Mouse (Mus musculus): ENCODE data around the gene Smagp. TPM values are rescaled to one million over a fixed set of nuclear protein-coding genes. Genes with fewer than 3 reads are reported as not detected.
"Not testable (repeated sequence)": the region's sequence is repeated elsewhere in the genome, so short reads cannot be mapped to it uniquely, and the experiment has no call there.

The Smagp gene
- total RNA-seq, 2 experiments from 2014 or later = 1.6 to 2.9 TPM

DNA sequence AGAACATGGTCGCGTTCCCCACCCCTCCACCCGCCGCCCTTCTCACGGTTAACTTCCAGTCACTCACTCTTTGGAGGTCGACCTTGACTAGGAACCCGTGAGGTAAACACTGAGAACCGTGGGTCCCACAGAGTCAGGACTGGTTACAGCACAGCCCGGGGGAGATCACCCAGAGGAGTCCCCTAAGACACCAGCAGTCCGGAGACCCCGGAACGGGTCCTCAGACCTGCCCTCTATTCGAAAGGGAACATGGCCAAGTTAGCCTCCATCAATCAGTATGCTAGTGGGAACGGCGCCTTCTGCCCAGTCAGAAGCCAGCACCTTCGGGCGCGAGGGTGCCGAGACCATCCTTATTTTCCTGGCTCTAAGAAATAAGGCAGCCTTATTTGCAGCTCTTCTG, 20.5 kb downstream of the Smagp start:
- no peak for TF ChIP-seq CTCF (IDR thresholded peaks at IDR 0.05)
- intact Hi-C loops (cut with DNase I) = loop anchor here (5.0 to 10.0 kb wide), 2 partner anchors 121 to 314 kb away; partner anchors contain the start of genes Csrnp2 and Mettl7a1
- no peak for DNase-seq (ENCODE audit: extremely low spot score in 1 of 2, low spot score in 2 of 2)
- peak overlapping the region; percentile 72 for H3K4me3 ChIP-seq
- peak overlapping the region; percentile 99 for H3K27ac ChIP-seq

DNA sequence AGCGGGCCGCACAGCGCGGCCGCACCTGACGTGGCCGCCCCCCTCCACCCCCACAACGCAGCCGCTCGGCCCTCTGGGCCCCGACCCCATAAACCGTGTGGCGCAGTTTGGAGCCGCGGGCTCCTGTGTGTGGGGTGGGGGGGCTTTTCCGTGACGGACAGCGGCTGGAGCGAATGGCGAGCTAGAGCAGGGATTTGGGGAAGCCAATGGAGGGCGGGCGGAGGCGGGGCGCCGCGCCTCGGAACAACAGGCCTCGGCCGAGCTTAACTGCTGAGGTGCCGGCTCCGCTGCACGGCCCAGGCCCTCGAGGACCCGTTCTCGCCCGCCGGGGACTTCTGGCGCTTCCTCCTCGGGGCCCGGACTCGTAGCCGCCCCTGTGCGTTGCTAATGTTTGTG, 20.9 kb downstream of the Smagp start:
- intact Hi-C loops (cut with DNase I) = loop anchor here (5.0 to 10.0 kb wide), 2 partner anchors 121 to 314 kb away; partner anchors contain the start of genes Csrnp2 and Mettl7a1
- peak overlapping the region; percentile 72 for H3K4me3 ChIP-seq
- peak; percentile 85 to 86 for DNase-seq (ENCODE audit: extremely low spot score in 1 of 2, low spot score in 2 of 2)
- TF ChIP-seq CTCF (IDR thresholded peaks at IDR 0.05) = no peak
- peak overlapping the region; percentile 99 for H3K27ac ChIP-seq

GRCm38 (mm10) chr15:100614996-100615824, 21.5 kb downstream of the Smagp start, which contains the start of gene Dazap2:
Dazap2 (plus strand) TSS chr15:100615349.
- peak within 1 kb of the TSS; percentile 99 for H3K27ac ChIP-seq
- intact Hi-C loops (cut with DNase I) = loop anchor here (5.0 to 10.0 kb wide), 4 partner anchors 63 to 313 kb away; partner anchors contain the start of genes Csrnp2, Mettl7a1 and Tfcp2
- peak; percentile 7; the same call in 1 of the 2 replicates for TF ChIP-seq CTCF (IDR thresholded peaks at IDR 0.05)
- DNase-seq (ENCODE audit: extremely low spot score in 1 of 2, low spot score in 2 of 2) = peak; percentile 97 to 98
- H3K4me3 ChIP-seq = peak within 1 kb of the TSS; percentile 72

- H3K27ac ChIP-seq = peak overlapping the region; percentile 92
- DNase-seq (ENCODE audit: extremely low spot score in 1 of 2, low spot score in 2 of 2) = peak in 1 of 2 experiments; percentile 26
Observed at GRCm38 (mm10) chr15:100614218-100614995, 22.3 kb downstream of the Smagp start.

DNA sequence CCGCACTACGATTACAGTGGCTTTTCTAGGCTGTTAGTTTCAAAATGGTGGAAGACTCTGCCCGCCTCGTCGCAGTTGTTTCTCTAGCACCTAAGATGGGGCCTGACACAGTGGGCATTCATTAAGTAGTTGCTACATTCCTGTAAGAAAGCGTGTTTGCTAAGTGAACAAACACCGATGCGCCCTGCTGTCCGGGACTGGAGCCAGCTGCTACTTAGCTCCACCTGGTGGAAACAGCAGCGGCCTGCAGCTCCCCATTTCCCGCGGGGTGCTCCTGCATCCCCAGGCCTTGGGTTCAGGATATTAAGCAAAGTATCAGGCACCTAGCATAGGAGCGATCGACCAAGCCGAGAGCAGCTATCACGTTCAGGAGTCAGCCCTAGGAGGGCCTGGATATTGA, 23.2 kb downstream of the Smagp start:
- intact Hi-C loops (cut with DNase I) = loop anchor here (2.0 to 10.0 kb wide), 4 partner anchors 61 to 119 kb away; partner anchors contain the start of genes Csrnp2 and Tfcp2

More at GRCm38 (mm10) chr15:100614218-100614995, 22.3 kb downstream of the Smagp start:
- peak overlapping the region; percentile 72 for H3K4me3 ChIP-seq
- no peak for TF ChIP-seq CTCF (IDR thresholded peaks at IDR 0.05)
- intact Hi-C loops (cut with DNase I) = loop anchor here (5.0 to 10.0 kb wide), 3 partner anchors 62 to 120 kb away; partner anchors contain the start of genes Csrnp2 and Tfcp2

DNA sequence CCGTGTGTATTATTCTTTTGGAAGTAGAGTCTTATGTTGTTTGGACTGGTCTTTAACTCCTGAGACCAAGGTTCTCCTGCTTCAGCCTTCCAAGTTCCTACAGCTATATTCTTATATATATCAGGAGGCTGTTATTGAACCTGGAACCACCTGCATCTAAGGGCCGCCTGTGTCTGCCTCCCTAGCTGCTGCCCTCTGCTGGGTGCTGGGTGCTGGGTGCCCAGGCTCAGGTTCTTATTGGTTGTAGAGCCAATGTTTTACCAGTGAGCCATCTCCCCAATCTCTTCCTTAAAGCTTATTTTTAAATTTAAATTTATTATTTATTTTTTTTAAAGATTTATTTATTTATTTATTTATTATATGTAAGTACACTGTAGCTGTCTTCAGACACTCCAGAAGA, 24.3 kb downstream of the Smagp start:
- DNase-seq (ENCODE audit: extremely low spot score in 1 of 2, low spot score in 2 of 2) = no peak
- TF ChIP-seq CTCF (IDR thresholded peaks at IDR 0.05) = peak; percentile 53
- H3K27ac ChIP-seq = no peak overlapping the region
- intact Hi-C loops (cut with DNase I) = loop anchor here (2.0 to 10.0 kb wide), 4 partner anchors 60 to 118 kb away; partner anchors contain the start of genes Csrnp2 and Tfcp2
- H3K4me3 ChIP-seq = no peak overlapping the region

More for the DNA sequence above, 23.2 kb downstream of the Smagp start:
- Histone ChIP-seq H3K27ac (peak overlapping the region; percentile 92; the same call in 1 of the 2 replicates), H3K4me3 (peak overlapping the region; percentile 72)
- DNase-seq (ENCODE audit: extremely low spot score in 1 of 2, low spot score in 2 of 2) = peak; percentile 65 to 81
- TF ChIP-seq CTCF (IDR thresholded peaks at IDR 0.05) = peak; percentile 95

- no peak overlapping the region for H3K4me3 ChIP-seq
- TF ChIP-seq CTCF (IDR thresholded peaks at IDR 0.05) = no peak
- H3K27ac ChIP-seq = no peak overlapping the region
- intact Hi-C loops (cut with DNase I) = loop anchor here (2.0 to 10.0 kb wide), 4 partner anchors 60 to 117 kb away; partner anchors contain the start of genes Csrnp2 and Tfcp2
- no peak for DNase-seq (ENCODE audit: extremely low spot score in 1 of 2, low spot score in 2 of 2)
Observed at GRCm38 (mm10) chr15:100611951-100612350, 24.8 kb downstream of the Smagp start.

- TF ChIP-seq CTCF (IDR thresholded peaks at IDR 0.05) = peak; percentile 31
- H3K27ac ChIP-seq; DNase-seq (ENCODE audit: extremely low spot score in 1 of 2, low spot score in 2 of 2); H3K4me3 ChIP-seq; intact Hi-C loops (cut with DNase I): not testable (repeated sequence)
Observed at GRCm38 (mm10) chr15:100606677-100607076, 30.1 kb downstream of the Smagp start.

- Histone ChIP-seq H3K4me3 (no peak overlapping the region), H3K27ac (no peak overlapping the region)
- no peak for DNase-seq (ENCODE audit: extremely low spot score in 1 of 2, low spot score in 2 of 2)
- TF ChIP-seq CTCF (IDR thresholded peaks at IDR 0.05) = no peak
- intact Hi-C loops (cut with DNase I) = no loop called here
Observed at GRCm38 (mm10) chr15:100601669-100602068, 35.1 kb downstream of the Smagp start.

GRCm38 (mm10) chr15:100600696-100601272, 36.0 kb downstream of the Smagp start:
- DNase-seq (ENCODE audit: extremely low spot score in 1 of 2, low spot score in 2 of 2) = no peak
- Histone ChIP-seq H3K4me3 (peak overlapping the region; percentile 90), H3K27ac (peak overlapping the region; percentile 92; the same call in 1 of the 2 replicates)
- no peak for TF ChIP-seq CTCF (IDR thresholded peaks at IDR 0.05)
- intact Hi-C loops (cut with DNase I) = no loop called here
